Mouse (Mus musculus) liver, postnatal 0 days (tissue): ENCODE measurements around the gene Ddx28. TPM values are rescaled to one million over a fixed set of nuclear protein-coding genes. Genes with fewer than 3 reads are reported as not detected.

Experiments used
- ATAC-seq: fragments of 200-750 bp; cut with Nextera tagmentation; 2 replicates; pipeline ENCODE4 v1.8.0; 2017; ENCODE audit warnings: mild to moderate bottlenecking, moderate library complexity
- DNase-seq: peaks from one replicate; pipeline ENCODE4 v3.0.0-alpha.2; 2016
- H3K27ac ChIP-seq: fragments of 300-500 bp; sonication (generic); 2 replicates; pipeline ENCODE4 v1.5.1; 2014; ENCODE audit warnings: antibody characterized with exemption, moderate library complexity, mild to moderate bottlenecking, low read depth
- H3K27me3 ChIP-seq: fragments of 300-500 bp; sonication (generic); 2 replicates; pipeline ENCODE4 v1.6.1; 2014; ENCODE audit warnings: low read length, control low read depth, mixed read lengths; ENCODE audit not compliant: insufficient read depth
- H3K36me3 ChIP-seq: fragments of 300-500 bp; sonication (generic); replicated peaks from 2 replicates; pipeline ENCODE4 v1.6.1; 2014; ENCODE audit warnings: mild to moderate bottlenecking, control low read depth, low read length, moderate library complexity, mixed read lengths; ENCODE audit not compliant: insufficient read depth
- H3K4me1 ChIP-seq: fragments of 300-500 bp; sonication (generic); 2 replicates; pipeline ENCODE4 v1.6.1; 2014; ENCODE audit warnings: antibody characterized with exemption, mild to moderate bottlenecking, control low read depth; ENCODE audit not compliant: insufficient read depth
- H3K4me2 ChIP-seq: fragments of 300-500 bp; sonication (generic); 2 replicates; pipeline ENCODE4 v1.6.1; 2014; ENCODE audit warnings: low read depth, mild to moderate bottlenecking, low read length, moderate library complexity, mixed read lengths
- H3K4me3 ChIP-seq: fragments of 300-500 bp; sonication (generic); 2 replicates; pipeline ENCODE4 v1.5.1; 2014; ENCODE audit warnings: low read depth, low read length
- H3K9ac ChIP-seq: fragments of 300-500 bp; sonication (generic); replicated peaks from 2 replicates; pipeline ENCODE4 v1.6.1; 2014; ENCODE audit warnings: mild to moderate bottlenecking, moderate library complexity
- H3K9me3 ChIP-seq: fragments of 300-500 bp; sonication (generic); 2 replicates; pipeline ENCODE4 v1.6.1; 2016; ENCODE audit warnings: mild to moderate bottlenecking, control low read depth, low read length, mixed read lengths
- CTCF ChIP-seq: sonication (generic); IDR thresholded peaks from 2 replicates; pipeline ENCODE4 v1.5.1; 2016; ENCODE audit warnings: antibody characterized with exemption, low read depth
- EP300 ChIP-seq: IDR thresholded peaks from 2 replicates; pipeline ENCODE4 v1.6.1; 2016; ENCODE audit warnings: antibody characterized with exemption, low read depth, mild to moderate bottlenecking
- WGBS: fragments of 180-500 bp; shearing (Covaris S2); extraction: QIAGEN DNeasy Blood & Tissue Kit; methylation state at CpG from one replicate; pipeline ENCODE4 v1.1.7; 2014; ENCODE audit not compliant: insufficient replicate concordance; 5-methylcytosine and 5-hydroxymethylcytosine counted together
- polyA plus RNA-seq: library from polyadenylated mRNA; unstranded; fragments of >200 nt; fragmentation: Nextera tagmentation; extraction: Ambion mirVana; gene quantifications from 2 replicates; pipeline ENCODE4 v1.2.1, GENCODE M21; 2015

The Ddx28 gene
- polyA plus RNA-seq, 1 experiment from 2014 or later = 14.7 TPM

- TF ChIP-seq EP300 (no peak), CTCF (no peak)
- H3K36me3 ChIP-seq = no peaks in the 10 kb centered on the region; the same call in 1 of the 2 replicates
- H3K9ac ChIP-seq = no peak overlapping the region
- 60% methylated on average over 14 of the region's 14 CpGs for WGBS
- H3K4me1 ChIP-seq = peaks cover 23% of the 10 kb centered on the region
- DNase-seq (peak; percentile 55), ATAC-seq (no peak)
- H3K27ac ChIP-seq = no peak overlapping the region
- peak overlapping the region; percentile 54 for H3K4me2 ChIP-seq
- H3K4me3 ChIP-seq = no peak overlapping the region
- H3K27me3 ChIP-seq = no peaks in the 10 kb centered on the region
- H3K9me3 ChIP-seq = no peaks in the 10 kb centered on the region
Measured at GRCm38 (mm10) chr8:105961101-105961500, 50.6 kb downstream of the Ddx28 start.

Other genes with a start within 250 kb of the Ddx28 start
- 18.9 and 20.9 TPM in 2 replicates for gene Ranbp10, start 184.5 kb downstream of the Ddx28 start, polyA plus RNA-seq
- gene Tsnaxip1, start 184.2 kb downstream of the Ddx28 start, polyA plus RNA-seq = not detected in 2 replicates
- 8.9 and 9.0 TPM in 2 replicates for gene Cenpt, start 158.6 kb downstream of the Ddx28 start, polyA plus RNA-seq
- 19.6 and 21.5 TPM in 2 replicates for gene Thap11, start 156.8 kb downstream of the Ddx28 start, polyA plus RNA-seq
- gene Nutf2, start 151.3 kb downstream of the Ddx28 start, polyA plus RNA-seq = 67.6 and 71.9 TPM in 2 replicates
- gene Edc4, start 131.0 kb downstream of the Ddx28 start, polyA plus RNA-seq = 5.8 and 7.2 TPM in 2 replicates
- gene Nrn1l, start 118.3 kb downstream of the Ddx28 start, polyA plus RNA-seq = not detected in 2 replicates
- 11.5 and 11.8 TPM in 2 replicates for gene Pskh1, start 111.4 kb downstream of the Ddx28 start, polyA plus RNA-seq
- 0.16 and 0.31 TPM in 2 replicates for gene Ctrl, start 78.0 kb downstream of the Ddx28 start, polyA plus RNA-seq
- gene Psmb10, start 73.4 kb downstream of the Ddx28 start, polyA plus RNA-seq = 57.1 and 62.0 TPM in 2 replicates
- 322 and 346 TPM in 2 replicates for gene Lcat, start 68.5 kb downstream of the Ddx28 start, polyA plus RNA-seq
- gene Slc12a4, start 45.8 kb downstream of the Ddx28 start, polyA plus RNA-seq = 5.1 and 5.2 TPM in 2 replicates
- not detected in 2 replicates for gene Dpep3, start 32.5 kb downstream of the Ddx28 start, polyA plus RNA-seq
- gene Dus2, start 20.5 kb downstream of the Ddx28 start, polyA plus RNA-seq = 8.2 and 9.5 TPM in 2 replicates
- gene Dpep2nb, start 5.9 kb downstream of the Ddx28 start, polyA plus RNA-seq = not detected in 2 replicates
- 2.3 TPM in 2 replicates for gene Nfatc3, start 47.0 kb upstream of the Ddx28 start, polyA plus RNA-seq
- gene Esrp2, start 125.1 kb upstream of the Ddx28 start, polyA plus RNA-seq = 24.0 and 26.7 TPM in 2 replicates
- gene Pla2g15, start 138.5 kb upstream of the Ddx28 start, polyA plus RNA-seq = 7.2 and 7.7 TPM in 2 replicates
- gene Slc7a6, start 157.0 kb upstream of the Ddx28 start, polyA plus RNA-seq = 2.6 and 3.2 TPM in 2 replicates
- gene Slc7a6os, start 199.1 kb upstream of the Ddx28 start, polyA plus RNA-seq = 12.1 and 12.5 TPM in 2 replicates
- gene Prmt7, start 199.1 kb upstream of the Ddx28 start, polyA plus RNA-seq = 10.4 and 11.0 TPM in 2 replicates